ENCODE assay signal across 8 mouse cellular contexts in genomic region chr16:32939301-32939700, GRCm38 (mm10). TPM values are rescaled to one million over a fixed set of nuclear protein-coding genes. Genes with fewer than 3 reads are reported as not detected.
DNase-seq lines count a peak whose midpoint lies in the region; ATAC-seq and TF ChIP-seq lines count a peak whose summit lies in the region.
"Not testable (repeated sequence)": the region's sequence is repeated elsewhere in the genome, so short reads cannot be mapped to it uniquely, and the experiment has no call there.

No protein-coding gene starts in this region.

- DNase-seq in CH12.LX (ENCODE audit: extremely low read depth) = peak; percentile 26
- DNase-seq in brain, adult 2 months (ENCODE audit: low read depth, low spot score) = peak; percentile 92
- peak; percentile 75 to 83 for DNase-seq in cerebellum, postnatal 10 days
- DNase-seq in frontal cortex, postnatal 36 days (ENCODE audit: low spot score in 2 of 2) = peak; percentile 50 to 83
- DNase-seq in kidney, postnatal 14 days = peak; percentile 21
- DNase-seq in left cerebral cortex, postnatal 4 days = peak; percentile 50
- DNase-seq in right cerebral cortex, adult 18-20 months = peak; percentile 85

- peaks cover 10 to 32% of the 10 kb centered on the region in 2 experiments for H3K4me1 ChIP-seq in CH12.LX (ENCODE audit: control insufficient read depth in 1 of 2, insufficient read depth in 2 of 2)
- H3K4me1 ChIP-seq in heart, embryonic 16.5 days (ENCODE audit: control insufficient read depth, insufficient read depth, low read length) = peaks cover 12% of the 10 kb centered on the region

- not testable (repeated sequence) for H3K4me2 ChIP-seq in CH12.LX (ENCODE audit: insufficient read depth, low read depth, poor library complexity, severe bottlenecking); heart, embryonic 16.5 days (ENCODE audit: low read depth, low read length)

- not testable (repeated sequence) for H3K27me3 ChIP-seq in CH12.LX (replicated peaks); heart, embryonic 16.5 days (ENCODE audit: control insufficient read depth, insufficient read depth, low read length)

- not testable (repeated sequence) for H3K9ac ChIP-seq in CH12.LX (ENCODE audit: insufficient read depth, low read depth); heart, embryonic 16.5 days (ENCODE audit: low read length)

- in situ Hi-C loops in CH12.LX (cut with MboI; ENCODE audit: low pct_ligation_motif_present, low pct_unique_long_range_greater_than_20kb, low sequenced_read_pairs) = not testable (repeated sequence)

- H3K9me3 ChIP-seq in CH12.LX (replicated peaks; ENCODE audit: low read length); heart, embryonic 16.5 days (replicated peaks; ENCODE audit: control insufficient read depth, low read length): not testable (repeated sequence)

- not testable (repeated sequence) for TF ChIP-seq CTCF in CH12.LX (conservative IDR thresholded peaks at IDR 0.05 in 1 of 2, IDR thresholded peaks at IDR 0.05 in 1 of 2; ENCODE audit: low read depth in 2 of 2, low read length in 2 of 2)

- peaks cover 21% of the 10 kb centered on the region for H3K79me2 ChIP-seq in CH12.LX (replicated peaks; ENCODE audit: control insufficient read depth, extremely low read depth, insufficient read depth, poor library complexity, severe bottlenecking)

- H3K36me3 ChIP-seq in CH12.LX (replicated peaks in 1 of 2; ENCODE audit: control insufficient read depth in 1 of 2, insufficient read depth in 1 of 2, low read length in 1 of 2) = peaks cover 0 to 13% of the 10 kb centered on the region in 2 experiments
- H3K36me3 ChIP-seq in heart, embryonic 16.5 days (ENCODE audit: control insufficient read depth, insufficient read depth) = not testable (repeated sequence)

- TF ChIP-seq POLR2A in CH12.LX (IDR thresholded peaks at IDR 0.05; ENCODE audit: low read depth, low read length) = not testable (repeated sequence)

- H3K27ac ChIP-seq in CH12.LX (ENCODE audit: insufficient read depth, low read depth); heart, embryonic 16.5 days (ENCODE audit: low read length): not testable (repeated sequence)

- dilution Hi-C loops in CH12.LX (cut with MboI; ENCODE audit: extremely low pct_ligation_motif_present, extremely low pct_unique_long_range_greater_than_20kb, low sequenced_read_pairs) = not testable (repeated sequence)

- peak overlapping the region in 1 of 3 experiments; percentile 31 for H3K4me3 ChIP-seq in CH12.LX (replicated peaks in 1 of 3; ENCODE audit: low read depth in 2 of 3, low read length in 2 of 3, poor library complexity in 1 of 3)
- not testable (repeated sequence) for H3K4me3 ChIP-seq in heart, embryonic 16.5 days (ENCODE audit: low read length)

- ATAC-seq in heart, embryonic 16.5 days (replicated peaks; ENCODE audit: extremely low read depth, insufficient read depth, low FRiP score) = 0 out of 2 replicates have a peak, but pooled peaks have one; percentile 18

- intact Hi-C loops in left cerebral cortex, postnatal 4 days (cut with DNase I) = not testable (repeated sequence)

- not testable (repeated sequence) for TF ChIP-seq EP300 in CH12.LX (IDR thresholded peaks at IDR 0.05; ENCODE audit: low read length)

- not testable (repeated sequence) for TF ChIP-seq RAD21 in CH12.LX (IDR thresholded peaks at IDR 0.05; ENCODE audit: low read depth, low read length)

- 25% methylated on average over 3 of the region's 3 CpGs for WGBS in heart, embryonic 16.5 days

RNA-seq across cellular contexts. Expression of gene Lrch3, which starts 25.4 kb away (rescaled TPM):
- 11.4 and 11.9 TPM in 2 replicates for total RNA-seq in CH12.LX (2012; rRNA removed)
- total RNA-seq in CH12.LX (2014; rRNA removed) = 15.6 and 16.1 TPM in 2 replicates
- polyA plus RNA-seq in CH12.LX (2012; ENCODE audit: insufficient read length, low read depth) = 16.6 and 20.7 TPM in 2 replicates
- 15.0 and 16.8 TPM in 2 replicates for polyA plus RNA-seq in heart, embryonic 16.5 days (2015; fragmentation: Nextera tagmentation; extraction: Ambion mirVana)
- 10 to 100 TPM; 46.9 to 47.9 TPM for total RNA-seq in left cerebral cortex, postnatal 4 days (2021)

Comparison
In these comparisons a context has a peak if more than half of its experiments do, and no peak if none do; other contexts are left out.
1. DNase-seq: peak in every context shown above with its lines; median percentile 92 in brain, adult 2 months; 85 in right cerebral cortex, adult 18-20 months; 79 in cerebellum, postnatal 10 days; 66 in frontal cortex, postnatal 36 days; 50 in left cerebral cortex, postnatal 4 days; 26 in CH12.LX; 21 in kidney, postnatal 14 days.